Mouse (Mus musculus) spleen, adult 12 weeks (tissue): ENCODE results near the gene Gm17662.

Experiments used
- DNase-seq: peaks from one replicate; pipeline ENCODE4 v3.0.0; 2022; ENCODE audit warnings: low spot score

Gene Gm17662

DNA sequence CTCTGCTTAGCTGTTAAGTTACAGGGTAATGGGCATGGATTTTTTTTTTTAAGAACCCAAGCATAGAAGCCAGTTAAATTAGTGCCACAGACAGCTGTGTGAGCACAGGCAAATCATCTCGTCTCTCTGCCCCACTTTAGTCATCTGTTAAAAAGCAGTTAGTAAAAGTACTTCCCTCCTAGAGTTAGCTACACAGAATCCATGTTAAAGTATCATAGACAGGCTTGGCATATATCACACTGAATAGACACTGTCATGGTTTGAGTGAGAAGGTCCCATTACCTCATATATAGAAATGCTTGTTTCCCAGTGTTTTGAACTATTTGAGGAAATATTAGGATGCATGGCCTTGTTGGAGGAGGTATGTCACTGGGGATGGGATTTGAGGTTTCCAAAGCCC is at the start of gene Gm17662:
Gene Gm17662 (plus strand): TSS at position 301 of the 400 bp plus-strand sequence.
- no peak for DNase-seq

- DNase-seq, result no peak
Observed at GRCm38 (mm10) chr4:104810710-104811286, 46.3 kb upstream of the Gm17662 start.

- no peak for DNase-seq
Observed at GRCm38 (mm10) chr4:104813617-104814016, 43.5 kb upstream of the Gm17662 start.

- DNase-seq, result no peak
Observed at GRCm38 (mm10) chr4:104816519-104817232, 40.5 kb upstream of the Gm17662 start.

DNA sequence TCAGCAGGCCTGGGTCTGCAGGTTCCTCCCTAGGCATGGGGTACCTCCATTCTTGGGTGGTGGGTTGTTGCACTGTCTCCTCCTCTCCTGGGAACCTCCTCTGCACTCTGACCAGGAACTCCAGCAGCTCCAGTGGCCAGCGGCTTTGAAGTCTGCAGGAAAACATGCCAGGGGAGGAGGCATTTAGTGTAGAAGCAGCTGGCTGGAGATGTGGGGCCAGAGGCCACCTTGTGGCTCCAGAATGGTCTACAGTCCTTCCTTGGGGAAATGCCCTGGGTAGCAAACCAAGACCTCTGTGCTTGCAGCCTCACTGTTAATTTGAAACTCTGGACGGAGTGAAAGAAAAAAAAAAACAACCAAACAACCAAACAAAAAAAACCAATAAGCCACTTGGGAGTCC is 39.6 kb upstream of the Gm17662 start:
- DNase-seq, result no peak

- no peak for DNase-seq
Observed at GRCm38 (mm10) chr4:104818986-104819385, 38.1 kb upstream of the Gm17662 start.

DNA sequence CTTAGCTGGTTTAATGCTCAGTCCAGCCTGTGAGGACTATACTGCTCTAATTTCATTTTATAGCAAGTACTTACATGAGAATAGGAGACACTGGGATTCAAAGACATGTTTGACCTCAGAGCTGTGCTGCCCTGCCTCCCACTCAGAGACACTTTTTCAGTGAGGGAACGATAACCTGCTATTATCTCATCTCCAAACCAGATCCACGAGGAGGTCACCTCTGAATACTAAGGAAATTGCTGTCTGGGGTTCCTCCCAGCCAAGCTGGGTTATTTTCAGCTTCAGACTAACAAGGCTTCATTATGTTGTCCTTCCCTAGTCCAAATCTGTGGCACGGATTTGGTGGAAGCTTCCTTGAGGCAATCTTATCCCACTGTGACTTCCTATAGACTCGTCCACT is 37.2 kb upstream of the Gm17662 start:
- no peak for DNase-seq

- DNase-seq, result no peak
Observed at GRCm38 (mm10) chr4:104823597-104824101, 33.5 kb upstream of the Gm17662 start.

GRCm38 (mm10) chr4:104824381-104825077 is 32.6 kb upstream of the Gm17662 start:
- no peak for DNase-seq

GRCm38 (mm10) chr4:104828939-104829338 is 28.2 kb upstream of the Gm17662 start:
- no peak for DNase-seq

DNA sequence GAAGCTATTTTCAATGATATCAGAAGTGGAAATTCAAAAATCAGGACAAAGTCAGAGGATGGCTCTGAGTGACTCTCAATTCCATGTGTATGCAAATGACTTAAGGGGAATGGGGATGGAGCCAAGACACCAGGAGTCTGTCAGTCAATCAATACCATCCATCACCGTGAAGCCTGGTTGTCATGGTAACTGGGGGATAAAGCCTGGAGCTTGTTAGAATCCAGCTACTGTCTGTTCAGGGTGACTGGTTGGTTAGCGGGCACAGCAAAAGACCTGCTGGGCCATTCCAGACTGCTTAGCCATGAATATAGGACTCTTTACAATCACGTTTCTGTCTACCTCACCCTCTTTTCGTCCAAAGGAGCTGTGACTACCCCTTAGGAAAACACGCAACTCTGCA is 22.0 kb upstream of the Gm17662 start:
- no peak for DNase-seq

DNA sequence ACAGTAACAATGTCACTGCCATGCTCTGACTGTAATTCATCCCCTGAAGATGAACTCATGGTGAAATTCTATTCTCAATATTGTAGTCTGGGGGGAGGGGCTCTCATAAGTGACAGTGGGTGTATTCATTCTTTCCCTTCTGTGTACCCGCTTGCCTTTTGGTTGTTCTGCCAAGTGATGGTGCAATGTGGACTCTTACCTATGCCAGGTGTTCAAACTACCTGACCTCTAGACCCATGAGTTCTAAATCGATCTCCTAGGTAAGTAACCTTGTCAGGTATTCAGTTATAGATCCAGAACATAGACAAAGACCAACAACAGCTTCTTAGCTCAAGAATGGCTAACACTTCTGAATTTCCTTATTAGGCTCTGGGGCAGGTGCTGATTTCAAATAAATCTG is 18.8 kb upstream of the Gm17662 start:
- DNase-seq, result no peak

DNA sequence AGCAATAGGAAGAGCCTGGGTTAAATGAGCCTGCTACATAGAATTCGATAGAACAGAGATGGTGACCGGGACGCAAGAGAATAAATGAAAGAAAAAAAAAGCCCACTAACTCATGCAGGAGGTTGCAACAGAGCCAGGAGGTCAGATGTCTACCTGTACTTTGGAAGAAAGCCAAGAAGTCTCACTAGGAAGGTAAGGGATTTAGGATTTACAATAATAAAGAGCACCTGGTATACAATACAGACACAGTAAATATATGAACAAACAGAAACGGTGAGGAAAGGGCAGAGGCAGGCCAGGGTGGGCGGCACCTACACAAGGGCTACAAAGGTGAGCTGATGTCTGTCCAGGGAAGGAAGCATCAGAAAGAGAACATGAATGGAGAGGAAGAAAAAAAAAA is 14.9 kb upstream of the Gm17662 start:
- no peak for DNase-seq

DNA sequence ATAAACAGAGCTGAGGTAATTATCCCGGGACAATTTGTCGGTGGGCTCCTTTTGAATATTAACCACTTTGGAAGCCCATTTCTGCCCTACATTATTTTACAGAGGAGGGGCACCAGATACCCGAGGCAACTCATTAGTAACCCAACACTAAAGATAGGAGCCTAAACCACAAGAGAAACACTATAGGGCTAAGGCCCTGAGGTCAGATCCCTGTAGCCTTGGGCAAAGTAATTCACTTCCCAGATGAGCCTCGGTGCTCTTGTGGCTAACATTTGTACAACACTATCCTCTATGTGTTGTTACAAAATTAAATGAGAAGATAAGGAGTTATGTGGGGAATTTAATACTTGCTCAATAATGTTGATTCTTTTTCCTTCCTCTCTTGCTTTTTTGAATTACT is 13.6 kb upstream of the Gm17662 start:
- no peak for DNase-seq

DNA sequence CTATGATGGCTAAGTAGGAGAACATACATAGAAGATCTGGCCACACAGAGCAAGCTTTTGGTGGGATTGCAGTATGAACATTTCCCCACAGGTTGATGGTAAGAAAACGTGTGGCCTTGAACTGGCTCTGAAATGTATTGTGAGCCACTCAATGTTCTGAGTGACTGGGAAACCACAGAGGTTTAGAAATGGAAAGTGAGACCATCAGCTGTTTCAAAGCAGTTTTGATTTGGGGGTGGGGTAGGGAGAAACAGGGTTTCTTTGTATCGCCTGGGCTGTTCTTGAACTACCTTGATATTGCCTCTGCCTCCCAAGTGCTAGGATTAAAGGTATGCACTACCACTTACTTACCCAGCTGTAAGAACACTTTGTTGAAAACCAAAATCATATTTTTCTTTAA is 1.9 kb upstream of the Gm17662 start:
- no peak for DNase-seq

GRCm38 (mm10) chr4:104857823-104858222 is 694 bp downstream of the Gm17662 start:
- no peak for DNase-seq

DNA sequence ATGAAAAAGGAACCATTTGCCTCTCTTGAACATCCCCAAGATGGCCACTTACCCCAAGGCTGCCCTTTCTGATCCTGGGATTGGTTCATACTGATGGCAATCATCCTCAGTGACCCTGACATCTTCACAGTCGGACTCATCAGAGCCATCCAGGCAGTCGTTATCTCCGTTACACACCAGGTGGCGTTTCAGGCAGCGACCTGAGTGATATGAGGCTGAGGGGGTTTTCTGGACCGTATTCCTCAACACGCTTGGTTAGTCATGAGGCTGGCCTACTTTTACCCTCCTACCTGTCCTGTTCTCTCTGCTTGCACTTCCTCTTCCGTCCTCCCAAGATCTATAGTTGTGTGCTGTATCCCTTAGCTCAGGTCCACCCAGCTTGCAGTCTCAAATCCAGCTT is 4.1 kb downstream of the Gm17662 start:
- DNase-seq, result no peak

DNA sequence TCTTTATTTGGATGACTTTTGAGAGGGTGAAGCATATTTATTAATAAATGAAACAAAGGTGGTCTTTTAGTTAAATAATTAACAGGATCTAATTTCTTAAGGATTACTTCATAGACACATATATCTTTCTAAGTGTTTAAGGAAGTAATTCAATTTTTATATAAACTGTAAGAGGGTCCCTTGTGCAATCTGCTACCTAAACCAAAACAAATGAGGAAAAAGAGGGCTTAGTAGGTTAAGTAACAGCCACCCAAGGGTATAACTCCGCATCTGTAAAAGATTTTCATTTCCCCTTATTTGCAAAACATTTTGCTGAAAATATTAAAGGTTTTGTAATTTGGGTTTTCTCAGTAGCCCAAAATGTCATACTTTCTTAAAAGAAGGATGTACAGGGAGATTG is 7.3 kb downstream of the Gm17662 start:
- no peak for DNase-seq

DNA sequence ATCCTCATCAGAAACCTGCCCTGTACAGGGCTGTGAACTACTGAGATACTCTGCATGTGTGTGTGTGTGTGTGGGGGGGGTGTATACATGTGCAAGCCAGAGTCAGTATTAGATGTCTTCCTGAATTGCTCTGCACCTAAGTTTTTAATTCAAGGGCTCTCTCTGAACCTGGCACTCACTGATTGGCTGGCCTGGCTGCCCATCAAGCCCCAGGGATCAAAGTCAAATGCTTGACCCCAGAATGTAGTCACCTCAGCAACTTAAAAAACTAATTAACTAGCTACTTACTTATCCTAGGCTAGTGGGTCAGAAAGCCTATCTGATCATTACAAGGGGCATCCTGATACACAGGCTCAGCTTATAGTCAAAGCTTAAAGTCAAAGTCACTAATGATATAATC is 12.5 kb downstream of the Gm17662 start:
- no peak for DNase-seq

DNA sequence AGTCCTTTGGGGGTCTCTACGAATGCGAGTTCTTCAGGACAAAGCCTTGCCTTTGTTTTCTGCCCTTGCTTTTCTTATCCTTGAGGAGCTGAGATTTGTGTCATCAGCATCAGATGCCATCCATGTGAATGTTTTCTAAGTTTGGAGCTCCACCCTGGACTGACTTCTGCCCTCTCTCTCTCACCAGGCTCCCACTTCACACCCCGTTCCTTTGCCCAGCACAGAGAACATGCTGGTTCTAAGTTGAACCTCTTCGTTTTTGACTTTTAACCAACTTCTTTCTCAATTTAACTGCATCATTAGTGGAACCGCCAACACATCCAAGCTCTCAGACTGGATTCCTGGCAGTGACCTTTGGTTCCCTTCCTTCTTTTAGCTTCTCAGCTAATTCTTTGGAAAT is 13.1 kb downstream of the Gm17662 start:
- DNase-seq, result no peak

DNA sequence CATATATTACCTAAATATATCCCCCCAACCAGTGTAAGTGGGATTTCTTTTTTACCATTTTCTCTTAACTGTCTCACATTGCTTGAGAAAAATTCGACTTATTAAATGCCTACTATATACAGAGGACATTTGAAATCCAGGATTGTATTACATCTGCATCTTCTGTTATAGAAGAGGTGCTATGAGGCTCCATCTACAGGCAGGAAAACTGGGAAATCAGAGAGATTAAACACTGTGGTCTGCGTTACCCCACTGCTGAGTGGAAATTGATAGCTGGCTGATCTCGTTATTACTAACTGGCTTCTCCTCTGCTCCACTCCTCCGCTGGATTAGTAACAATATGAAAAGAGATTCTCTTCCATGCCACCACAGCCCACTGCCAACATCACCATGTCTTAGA is 18.7 kb downstream of the Gm17662 start:
- DNase-seq, result no peak

DNA sequence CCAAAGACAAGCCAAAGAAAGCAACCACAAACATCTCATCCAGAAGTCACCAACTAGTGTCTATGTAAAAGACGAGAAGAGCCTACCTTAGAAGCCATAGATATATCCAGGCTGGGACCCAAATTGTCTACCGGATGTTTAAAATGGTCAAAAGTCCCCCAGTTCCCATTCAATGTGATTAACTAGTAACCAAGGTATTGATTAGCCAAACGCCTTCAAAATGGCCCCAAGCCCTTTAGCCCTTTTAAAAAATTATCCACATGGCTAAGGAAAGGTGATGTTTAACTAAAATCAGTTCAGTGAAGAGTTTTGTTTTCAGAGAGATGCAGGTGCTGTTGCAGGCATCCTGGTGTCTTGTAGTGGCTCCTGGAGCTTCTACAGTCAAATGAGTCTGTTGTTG is 19.2 kb downstream of the Gm17662 start, which contains the start of gene C8a:
Gene C8a (minus strand): TSS at position 76 of the 400 bp plus-strand sequence.
- no peak for DNase-seq

DNA sequence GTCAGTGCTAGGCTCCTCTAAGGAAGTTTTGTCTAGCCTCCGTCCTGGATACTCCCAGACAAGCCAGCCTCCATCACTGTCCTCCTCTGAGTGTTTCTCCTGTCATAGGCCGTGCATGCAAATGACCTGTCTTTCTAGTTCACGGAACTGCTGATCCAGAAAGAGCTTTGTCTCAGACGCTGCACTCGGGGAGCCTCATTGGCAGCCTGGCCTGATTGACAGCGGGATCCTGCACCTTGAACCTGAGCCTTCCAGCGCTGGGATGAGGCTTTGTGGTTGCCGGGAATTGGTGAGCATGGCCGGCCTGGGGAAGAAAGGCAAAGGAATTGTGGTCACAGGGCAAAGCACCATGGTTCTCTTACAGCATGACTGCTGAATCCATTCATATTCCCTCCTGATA is 30.4 kb downstream of the Gm17662 start:
- no peak for DNase-seq
